Mouse (Mus musculus): ENCODE measurements around the gene Gabbr2.

- no peak for TF ChIP-seq POLR2A (IDR thresholded peaks at IDR 0.05; ENCODE audit: control insufficient read depth, low read depth, low read length)
- no peak for TF ChIP-seq CTCF (IDR thresholded peaks at IDR 0.05; ENCODE audit: control insufficient read depth, insufficient read depth, insufficient replicate concordance, low read depth, low read length)
Observed at GRCm38 (mm10) chr4:46676646-46677045, 315.0 kb downstream of the Gabbr2 start.

All from testis, adult 2 months (tissue).